Mouse (Mus musculus): ENCODE measurements around the gene Dazap2.

Gene Dazap2

DNA sequence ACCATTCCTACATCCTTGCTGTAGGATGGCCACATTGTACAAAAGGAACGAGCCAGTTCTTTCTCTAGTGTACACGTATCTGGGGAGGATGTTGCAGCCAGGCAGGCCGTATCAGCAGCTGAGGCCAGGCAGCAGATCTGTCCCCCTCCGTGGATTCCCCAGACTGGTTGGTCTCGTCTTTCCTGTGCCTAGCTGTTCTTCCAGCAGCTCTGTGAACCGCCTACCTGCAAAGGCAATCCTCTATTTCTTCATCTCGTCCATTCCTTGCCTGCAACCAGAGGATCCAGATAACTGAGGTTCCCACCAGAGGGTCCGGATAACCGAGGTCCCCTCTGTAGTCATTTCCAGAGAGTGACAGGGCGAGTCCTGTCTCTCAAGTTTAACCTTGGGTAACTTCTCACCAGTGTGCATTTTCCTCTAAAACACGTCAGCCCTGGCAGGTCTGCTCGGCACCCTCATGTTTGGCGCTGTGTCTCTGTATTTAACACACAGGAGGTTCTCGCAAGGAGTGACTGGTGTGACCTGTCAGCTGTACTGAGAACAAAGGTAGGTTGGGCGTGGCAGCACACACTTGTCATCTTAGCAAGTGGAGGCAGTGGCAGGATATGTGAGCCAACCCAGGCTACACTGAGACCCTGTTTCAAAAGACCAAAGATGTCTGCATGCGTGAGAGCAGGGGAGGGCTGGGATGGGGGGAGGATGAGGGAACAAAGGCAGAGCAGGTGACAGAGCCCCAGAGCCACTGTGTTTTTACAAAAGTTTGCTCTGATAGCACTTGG is 25.0 kb downstream of the Dazap2 start:
- no peak for DNase-seq

DNA sequence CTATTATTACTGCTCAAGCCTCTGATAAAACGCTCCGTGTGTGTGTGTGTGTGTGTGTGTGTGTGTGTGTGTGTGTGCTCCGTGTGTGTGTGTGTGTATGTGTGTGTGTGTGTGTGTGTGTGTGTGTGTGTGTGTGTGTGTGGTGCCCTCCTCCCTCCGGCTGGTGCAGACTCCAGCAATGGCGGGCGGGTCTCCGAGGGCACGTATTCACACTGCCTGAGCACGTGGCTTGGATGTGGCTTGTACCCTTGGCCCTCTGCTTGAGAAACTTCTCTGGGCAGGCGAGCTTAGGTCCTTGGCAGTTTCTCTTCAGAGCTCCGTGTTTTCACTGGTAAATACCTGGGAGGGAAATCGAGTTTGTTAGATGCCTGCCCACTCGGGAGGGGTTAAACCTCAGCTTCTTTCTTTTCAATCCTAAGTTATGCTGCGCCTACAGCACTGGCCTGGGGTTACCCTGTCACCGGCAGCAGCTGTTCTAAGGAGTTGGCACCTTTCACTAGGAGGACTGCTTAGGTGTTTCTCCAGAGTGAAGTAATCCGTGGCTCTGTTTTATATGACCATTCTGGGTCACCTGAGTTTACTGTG is 26.2 kb downstream of the Dazap2 start:
- no peak for DNase-seq

DNA sequence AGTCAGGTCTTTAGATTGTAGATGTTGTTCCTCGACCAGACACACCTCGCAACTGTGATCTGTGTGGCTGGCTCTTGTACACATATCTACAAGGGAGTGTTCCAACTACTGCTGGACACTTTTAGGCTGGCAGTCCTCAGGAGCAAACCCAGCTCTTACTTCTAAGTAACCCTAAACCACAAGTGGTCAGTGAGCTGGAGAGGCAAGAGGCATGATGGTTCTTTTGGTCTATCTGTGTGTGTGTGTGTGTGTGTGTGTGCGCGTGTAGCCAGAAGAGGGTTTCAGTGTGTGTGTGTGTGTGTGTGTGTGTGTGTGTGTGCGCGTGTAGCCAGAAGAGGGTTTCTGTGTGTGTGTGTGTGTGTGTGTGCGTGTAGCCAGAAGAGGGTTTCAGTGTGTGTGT is 27.3 kb downstream of the Dazap2 start:
- no peak for DNase-seq

DNA sequence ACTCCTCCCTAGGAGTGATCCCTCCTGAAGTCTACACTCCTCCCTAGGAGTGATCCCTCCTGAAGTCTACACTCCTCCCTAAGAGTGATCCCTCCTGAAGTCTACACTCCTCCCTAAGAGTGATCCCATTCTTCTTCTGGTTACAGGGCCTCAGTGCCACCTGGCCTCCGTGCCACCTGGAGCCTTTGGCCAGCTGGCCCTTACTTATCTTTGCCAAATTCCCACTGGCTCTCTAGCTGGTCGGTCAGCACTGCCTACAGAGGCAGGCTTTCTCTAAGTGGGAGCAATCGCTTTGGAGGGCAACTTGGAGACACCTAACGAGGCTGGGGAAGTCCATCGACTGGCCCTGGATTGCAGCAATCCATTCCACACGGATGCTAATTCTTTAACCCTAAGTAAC is 31.0 kb downstream of the Dazap2 start:
- DNase-seq = no peak

DNA sequence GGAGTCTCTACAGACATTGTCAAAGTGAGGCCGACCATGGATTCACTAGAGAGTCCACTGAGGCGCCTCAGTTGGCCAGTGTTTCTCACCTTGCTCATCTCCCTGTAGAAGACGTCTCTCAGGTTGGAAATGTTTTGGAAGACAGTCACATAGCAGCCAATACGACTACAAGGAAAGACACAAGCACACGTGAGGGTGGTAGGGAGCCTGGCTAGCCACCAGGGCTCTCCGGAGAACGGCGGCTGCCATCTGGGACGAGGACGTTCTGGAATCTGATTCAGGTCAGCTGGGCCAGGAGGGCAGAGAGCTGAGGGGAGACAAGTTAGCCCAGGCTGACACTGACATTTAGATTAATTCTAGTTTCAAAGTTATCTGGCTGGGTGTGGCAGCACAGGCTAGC is 35.0 kb downstream of the Dazap2 start:
- no peak for DNase-seq

DNA sequence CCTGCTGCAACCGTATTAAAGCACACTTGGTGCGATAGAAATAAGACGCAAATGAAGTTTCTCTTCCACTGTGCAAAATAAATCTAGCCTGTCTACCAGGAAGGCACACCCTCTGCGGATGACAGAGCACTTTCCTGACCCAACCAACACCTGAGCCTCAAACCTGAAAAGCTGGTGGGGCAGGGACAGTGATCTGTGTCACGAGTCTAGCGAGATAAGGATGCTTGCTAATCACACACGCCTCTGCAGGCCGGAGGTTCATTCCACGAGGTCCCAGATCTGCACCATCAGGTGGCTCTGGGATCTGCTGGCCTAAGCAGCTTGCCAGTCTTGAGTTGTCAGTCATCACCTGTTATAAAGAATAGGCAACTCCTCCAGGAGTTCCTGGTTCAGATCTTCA is 36.5 kb downstream of the Dazap2 start:
- DNase-seq = no peak

DNA sequence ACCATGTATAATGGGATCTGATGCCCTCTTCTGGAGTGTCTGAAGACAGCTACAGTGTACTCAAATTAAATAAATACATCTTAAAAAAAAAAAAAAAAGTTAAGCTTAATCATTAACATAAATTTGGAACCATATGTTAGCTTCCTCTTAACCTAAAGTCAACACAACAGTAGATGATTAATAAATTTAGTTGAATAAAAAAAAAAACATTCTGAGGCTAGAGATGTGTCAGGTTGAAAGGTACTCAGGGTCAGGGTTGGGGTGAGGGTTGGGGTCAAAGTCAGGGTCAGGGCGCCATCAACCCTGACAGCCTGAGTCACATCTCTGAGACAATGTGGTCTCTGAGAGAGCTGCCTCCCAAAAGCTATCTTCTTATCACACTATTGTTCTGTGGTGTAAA is 39.1 kb downstream of the Dazap2 start:
- DNase-seq = no peak

DNA sequence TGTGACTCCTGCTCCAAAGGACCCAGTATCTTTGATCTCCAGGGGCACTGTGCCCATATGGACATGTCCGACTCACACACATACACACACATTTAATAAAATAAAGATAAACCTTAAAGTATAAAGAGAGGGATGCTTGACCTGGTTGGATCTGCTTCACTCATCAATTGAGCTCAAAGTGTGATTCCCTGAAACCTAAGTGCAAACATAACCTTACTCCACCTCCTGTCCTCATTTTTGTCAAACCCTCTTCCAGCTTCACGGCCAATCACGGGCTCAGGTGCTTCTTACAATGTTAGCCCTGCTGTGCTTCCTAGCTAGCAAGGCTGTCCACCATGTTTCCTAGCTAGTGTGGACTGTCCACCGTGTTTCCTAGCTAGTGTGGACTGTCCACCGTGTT is 40.1 kb downstream of the Dazap2 start:
- DNase-seq = no peak

DNA sequence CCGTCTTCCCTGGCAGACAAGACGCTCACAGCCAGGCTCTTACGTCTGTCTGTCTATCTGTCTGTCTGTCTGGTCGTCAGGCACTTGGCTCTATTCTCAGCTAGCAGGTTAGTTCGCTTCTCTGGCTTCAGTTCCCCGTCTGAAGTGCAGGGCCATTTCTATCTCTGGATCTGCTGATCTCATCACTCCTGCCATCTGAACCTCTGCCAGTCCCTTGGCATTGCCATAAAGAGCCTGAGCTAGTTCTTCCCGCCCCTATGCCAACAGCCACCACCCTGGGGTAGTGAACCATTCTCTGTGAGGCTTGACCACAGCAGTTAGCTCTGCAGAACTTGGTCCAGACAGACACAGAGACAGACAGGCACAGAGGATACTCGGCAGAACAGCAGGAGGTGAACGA is 45.2 kb downstream of the Dazap2 start:
- no peak for DNase-seq

DNA sequence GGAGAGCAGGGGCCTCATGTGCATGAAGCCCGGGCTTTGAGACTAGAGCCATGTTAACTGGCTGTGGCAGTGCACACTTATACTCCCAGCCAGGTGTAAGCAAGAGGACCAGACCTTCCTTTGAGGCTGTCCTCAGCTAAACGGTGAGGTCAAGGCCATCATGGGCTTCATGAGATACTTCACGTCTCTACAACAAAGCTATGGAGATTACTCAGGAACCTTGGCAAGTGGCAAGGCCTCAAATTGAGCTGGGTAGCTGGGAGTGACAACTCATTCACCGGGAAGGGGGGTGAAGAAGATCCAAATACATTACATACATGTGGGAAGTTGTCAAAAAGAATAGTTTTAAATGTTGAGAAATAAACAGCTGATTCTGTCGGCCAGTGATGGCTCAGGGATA is 45.7 kb downstream of the Dazap2 start:
- no peak for DNase-seq

DNA sequence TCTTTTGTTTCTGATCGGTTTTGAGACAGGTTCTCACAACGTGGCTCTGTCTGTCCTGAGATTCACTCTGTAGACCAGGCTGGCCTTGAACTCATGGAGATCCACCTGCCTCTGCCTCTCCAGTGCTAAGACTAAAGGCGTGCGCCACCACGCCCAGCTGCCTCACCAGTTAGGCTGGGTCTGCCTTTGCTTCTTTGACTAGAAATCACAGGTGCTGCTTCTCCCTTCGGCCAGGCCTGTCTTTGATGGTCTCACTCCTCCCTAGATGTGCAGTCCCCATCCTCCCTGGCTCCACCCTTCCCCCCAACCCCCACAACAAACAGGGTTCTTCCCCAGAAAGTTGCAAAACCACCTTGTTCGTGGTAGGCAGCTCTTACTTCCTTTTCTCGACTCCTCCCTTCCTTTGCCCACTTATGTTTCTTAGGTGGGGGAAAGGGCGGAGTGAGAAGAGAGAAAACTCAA is 49.7 kb downstream of the Dazap2 start:
- no peak for DNase-seq

DNA sequence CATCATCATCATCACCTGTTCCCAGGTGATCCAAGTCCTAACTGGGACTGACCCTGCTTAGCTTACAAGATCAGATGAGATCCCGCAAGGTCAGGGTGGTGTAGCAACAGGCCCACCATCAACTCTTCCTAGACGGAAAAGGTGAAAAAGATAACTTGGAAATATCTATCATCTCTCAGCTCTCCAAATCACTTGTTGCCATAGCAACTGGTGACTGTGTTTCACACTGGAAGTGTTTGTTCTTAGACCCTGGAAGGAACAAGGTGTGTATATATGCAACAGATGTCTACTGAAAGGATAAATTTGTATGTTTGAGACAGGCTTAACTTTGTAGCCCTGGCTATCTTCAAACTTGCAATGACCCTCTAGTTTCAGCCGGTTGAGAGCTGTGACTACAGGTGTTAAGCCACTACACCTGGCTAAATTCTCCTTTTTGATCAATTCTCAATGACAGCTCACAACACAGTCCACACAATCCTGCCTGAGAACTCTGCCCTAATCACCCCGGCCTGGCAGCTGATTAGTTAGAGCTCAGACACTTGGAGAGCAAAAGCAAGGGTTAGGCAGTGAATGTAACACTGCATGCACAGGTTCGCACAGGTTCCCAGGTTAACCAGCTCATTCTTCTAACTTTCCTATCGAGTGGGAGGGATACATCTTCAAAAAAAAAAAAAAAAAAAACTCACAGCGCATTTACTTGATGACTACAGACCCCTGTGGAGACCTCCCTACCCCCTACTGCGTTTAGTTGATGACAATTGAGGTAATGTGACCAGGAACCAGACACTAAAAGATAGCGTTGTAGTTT is 50.5 kb downstream of the Dazap2 start:
- no peak for DNase-seq

DNA sequence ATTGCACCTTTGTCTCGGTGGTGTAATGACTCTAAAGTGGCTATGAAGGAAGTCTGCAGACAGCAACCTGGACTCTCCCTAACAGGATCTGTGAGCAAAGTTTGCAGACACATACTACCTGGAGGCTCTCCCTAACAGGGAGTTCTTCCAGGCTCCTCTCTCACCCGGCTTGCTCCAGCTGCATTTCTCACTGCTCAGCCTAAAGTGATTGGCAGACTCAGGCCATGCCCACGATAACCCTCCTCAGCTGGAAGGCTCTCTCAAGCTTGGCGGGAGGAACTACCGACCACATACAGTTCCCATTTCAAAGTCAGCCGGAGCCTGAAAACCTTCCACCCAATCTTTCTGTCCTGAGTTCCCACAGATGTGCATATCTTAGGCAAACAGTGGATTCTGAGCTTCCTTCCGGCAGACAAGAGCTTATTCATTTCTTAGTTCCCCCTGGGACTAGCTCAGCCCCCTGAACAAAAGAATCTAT is 51.1 kb downstream of the Dazap2 start:
- DNase-seq = no peak

DNA sequence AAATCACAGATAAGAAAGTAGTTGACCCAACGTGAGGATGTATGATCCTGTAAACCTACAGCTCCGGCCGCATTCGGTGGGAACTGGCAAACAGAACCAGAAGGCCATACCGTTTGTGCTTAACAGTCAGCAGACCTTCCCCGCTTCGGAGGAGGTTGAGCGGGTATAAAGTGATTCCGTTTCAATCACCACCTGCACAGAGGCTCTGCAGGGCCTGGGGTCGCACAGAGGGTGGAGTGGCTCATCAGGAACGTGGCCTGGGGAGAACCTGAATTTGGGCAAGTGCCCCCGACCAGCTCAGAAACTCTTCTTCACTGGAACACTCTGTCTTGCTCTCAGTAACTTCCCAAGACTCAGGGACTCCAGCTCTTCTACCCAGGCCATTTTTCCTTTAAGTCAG is 51.7 kb downstream of the Dazap2 start:
- DNase-seq = no peak

DNA sequence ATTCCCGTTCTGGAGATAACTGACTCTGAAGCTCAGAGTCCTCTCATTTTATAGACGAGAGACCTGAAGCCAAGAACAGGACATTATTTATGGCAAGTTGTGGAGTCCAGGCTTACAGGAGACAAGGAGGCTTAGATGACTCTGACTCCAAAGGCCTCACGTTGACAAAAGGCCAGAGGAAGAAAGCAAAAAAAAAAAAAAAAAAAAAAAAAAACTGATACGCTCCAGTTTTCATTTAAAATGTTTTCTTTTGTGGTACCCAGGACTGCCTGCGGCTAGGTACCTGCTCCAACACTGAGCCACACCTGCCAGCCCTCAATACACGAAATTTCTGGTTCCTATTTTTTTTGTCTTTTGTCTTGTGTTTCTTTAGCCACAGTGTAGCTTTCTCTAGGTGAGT is 52.3 kb downstream of the Dazap2 start:
- DNase-seq = no peak

DNA sequence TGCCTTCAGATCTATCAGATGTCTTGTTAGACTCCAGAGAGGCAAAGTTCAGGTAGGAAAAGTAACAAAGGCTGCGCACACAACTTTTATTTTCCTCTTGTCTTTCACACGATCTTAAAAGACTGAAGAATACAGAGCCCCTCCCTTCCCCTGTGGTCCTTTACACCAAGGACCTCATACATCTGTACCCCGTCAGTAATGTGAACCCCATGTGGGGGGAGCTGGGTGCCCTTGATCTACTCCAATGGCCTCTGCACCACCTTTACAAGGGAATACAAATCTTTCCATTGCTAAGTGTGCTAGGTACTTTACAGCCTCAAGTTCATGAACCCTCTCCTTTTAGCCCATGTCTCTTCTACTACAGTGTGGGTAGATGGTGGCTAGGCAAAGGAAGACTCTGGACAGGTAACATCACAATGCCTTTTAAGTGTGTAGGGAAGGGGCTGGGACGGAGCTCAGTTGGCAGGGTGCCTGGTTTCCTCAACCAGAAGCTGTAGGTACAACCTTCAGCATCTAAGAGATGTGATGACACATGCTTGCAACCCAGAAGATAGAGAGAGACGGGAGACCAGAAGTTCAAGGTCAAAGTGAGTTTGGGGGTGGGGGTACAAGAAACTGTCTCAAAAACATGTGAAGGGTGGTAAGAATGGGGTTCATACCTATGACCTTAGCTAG is 52.9 kb downstream of the Dazap2 start:
- no peak for DNase-seq

DNA sequence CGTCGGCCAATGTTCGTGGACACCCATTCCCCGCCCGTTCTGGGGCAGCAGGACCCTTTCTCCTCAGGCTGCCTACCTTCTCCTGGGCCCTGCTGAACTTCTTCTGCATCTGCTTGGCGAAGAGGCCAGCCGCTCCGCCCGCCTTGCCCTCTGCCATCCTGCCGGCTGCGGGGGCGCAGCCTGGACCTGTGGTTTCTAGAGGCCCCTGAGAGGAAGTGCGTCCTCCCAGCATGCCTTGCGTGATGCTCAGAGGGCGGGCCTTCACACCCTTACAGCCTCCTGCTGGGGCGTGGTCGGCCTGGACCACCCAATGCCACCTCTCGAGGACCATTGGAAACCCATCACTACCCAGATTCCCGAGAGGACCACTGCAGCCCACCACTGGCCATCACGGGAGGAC is 54.2 kb downstream of the Dazap2 start, which contains the start of gene Bin2:
TSS of gene Bin2 (minus strand) at position 217 of the 400 bp plus-strand sequence.
- peak; percentile 28 for DNase-seq

DNA sequence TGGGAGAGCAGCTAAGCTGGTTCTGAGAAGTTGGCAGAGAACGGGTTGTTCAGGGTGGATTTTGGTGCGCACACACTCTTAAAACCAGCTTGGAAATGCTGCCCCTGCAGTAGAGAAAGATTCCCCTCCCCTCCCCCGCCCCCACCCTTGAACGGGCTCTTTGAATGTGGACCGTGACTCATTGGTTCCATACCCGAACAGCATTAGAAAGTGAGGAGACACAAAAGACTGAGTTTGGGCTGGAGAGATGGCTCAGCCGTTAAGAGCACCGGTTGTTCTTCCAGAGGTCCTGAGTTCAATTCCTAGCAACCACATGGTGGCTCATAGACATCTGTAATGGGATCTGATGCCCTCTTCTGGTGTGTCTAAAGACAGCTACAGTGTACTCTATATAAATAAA is 54.9 kb downstream of the Dazap2 start:
- DNase-seq = no peak
